ENCODE assay signal across 8 mouse cellular contexts in genomic region chr9:56924651-56925027, GRCm38 (mm10). TPM values are rescaled to one million over a fixed set of nuclear protein-coding genes. Genes with fewer than 3 reads are reported as not detected.
DNase-seq lines count a peak whose midpoint lies in the region; ATAC-seq and TF ChIP-seq lines count a peak whose summit lies in the region.

No protein-coding gene starts in this region.

- H3K27ac ChIP-seq in forebrain, embryonic 12.5 days = no peak overlapping the region

- WGBS in forebrain, embryonic 12.5 days = 49% methylated on average over 7 of the region's 7 CpGs
- WGBS in lung, adult 2 months = 5% methylated on average over 7 of the region's 7 CpGs

- TF ChIP-seq POLR2A in lung, adult 2 months (IDR thresholded peaks at IDR 0.05; ENCODE audit: borderline replicate concordance, extremely low read depth, low read depth, low read length) = peak; percentile 52; the same call in 1 of the 2 replicates

- H3K4me2 ChIP-seq in forebrain, embryonic 12.5 days = peak overlapping the region; percentile 43

- 0 out of 2 replicates have a peak overlapping the region, but pooled peaks have one; percentile 26 for H3K9ac ChIP-seq in forebrain, embryonic 12.5 days

- ATAC-seq in forebrain, embryonic 12.5 days (ENCODE audit: low FRiP score) = no peak
- ATAC-seq in erythroblast, adult 5-6 weeks (replicated peaks; ENCODE audit: low FRiP score, poor library complexity, severe bottlenecking) = no peak

- H3K4me1 ChIP-seq in forebrain, embryonic 12.5 days = peaks cover 51% of the 10 kb centered on the region
- H3K4me1 ChIP-seq in lung, adult 2 months (ENCODE audit: control insufficient read depth, insufficient read depth, low read length) = peaks cover 37% of the 10 kb centered on the region

- peak overlapping the region; percentile 17 for H3K4me3 ChIP-seq in forebrain, embryonic 12.5 days (replicated peaks)
- H3K4me3 ChIP-seq in lung, adult 2 months (replicated peaks; ENCODE audit: extremely low read depth, low read depth, low read length) = peak overlapping the region; percentile 51

- peaks cover 13% of the 10 kb centered on the region for H3K36me3 ChIP-seq in forebrain, embryonic 12.5 days (replicated peaks)

- peak; percentile 19 to 28 for DNase-seq in cerebellum, adult 18-20 months
- no peak for DNase-seq in cerebellum, adult 8-10 months
- peak; percentile 87 to 93 for DNase-seq in heart, postnatal 14 days
- peak; percentile 86 to 90 for DNase-seq in kidney, postnatal 4 days
- peak; percentile 72 for DNase-seq in lung, adult 2 months
- DNase-seq in ovary, postnatal 10 days (ENCODE audit: low spot score) = peak; percentile 67

- intact Hi-C loops in heart, postnatal 14 days (cut with DNase I) = loop anchor here (5.0 kb wide), 1 partner anchor 148 kb away; the partner anchor contains the start of gene Sin3a

- H3K9me3 ChIP-seq in forebrain, embryonic 12.5 days = 0 out of 2 replicates have a peak, but pooled peaks cover 6% of the 10 kb centered on the region

- H3K27me3 ChIP-seq in forebrain, embryonic 12.5 days = peaks cover 3% of the 10 kb centered on the region; the same call in 1 of the 2 replicates

- TF ChIP-seq CTCF in lung, adult 2 months (IDR thresholded peaks at IDR 0.05; ENCODE audit: insufficient read depth, low read length) = no peak

RNA-seq across cellular contexts. Expression of gene Snx33, which starts 3.5 kb away (rescaled TPM):
- 6.0 and 6.2 TPM in 2 replicates for polyA plus RNA-seq in forebrain, embryonic 12.5 days (2016; fragmentation: Nextera tagmentation; extraction: Ambion mirVana)
- 10 to 100 TPM in 1 of 2 experiments, 1 to 10 TPM in 1; 9.9 to 11.7 TPM for total RNA-seq in heart, postnatal 14 days (2021)
- 22.4 and 23.6 TPM in 2 replicates for polyA plus RNA-seq in lung, adult 2 months (2012; rRNA removed)
- total RNA-seq in erythroblast, adult 5-6 weeks (2015; ENCODE audit: low replicate concordance) = 0.38 and 1.3 TPM in 2 replicates
- total RNA-seq in erythroblast, adult 5-6 weeks (2017; ENCODE audit: low replicate concordance) = 0.17 and 0.56 TPM in 2 replicates

RNA-seq across cellular contexts. Expression of gene Imp3, which starts 12.6 kb away (rescaled TPM):
- 69.6 and 71.4 TPM in 2 replicates for polyA plus RNA-seq in forebrain, embryonic 12.5 days (2016; fragmentation: Nextera tagmentation; extraction: Ambion mirVana)
- total RNA-seq in heart, postnatal 14 days (2021) = 10 to 100 TPM; 45.6 to 46.6 TPM
- 195 and 264 TPM in 2 replicates for polyA plus RNA-seq in lung, adult 2 months (2012; rRNA removed)
- 18.4 and 45.7 TPM in 2 replicates for total RNA-seq in erythroblast, adult 5-6 weeks (2015; ENCODE audit: low replicate concordance)
- 15.3 and 20.1 TPM in 2 replicates for total RNA-seq in erythroblast, adult 5-6 weeks (2017; ENCODE audit: low replicate concordance)

RNA-seq across cellular contexts. Expression of gene Snupn, which starts 26.0 kb away (rescaled TPM):
- 25.7 and 27.6 TPM in 2 replicates for polyA plus RNA-seq in forebrain, embryonic 12.5 days (2016; fragmentation: Nextera tagmentation; extraction: Ambion mirVana)
- total RNA-seq in heart, postnatal 14 days (2021) = 1 to 10 TPM; 8.9 to 9.9 TPM
- 3.8 and 5.0 TPM in 2 replicates for polyA plus RNA-seq in lung, adult 2 months (2012; rRNA removed)
- total RNA-seq in erythroblast, adult 5-6 weeks (2015; ENCODE audit: low replicate concordance) = 4.0 and 7.3 TPM in 2 replicates
- 1.6 and 2.1 TPM in 2 replicates for total RNA-seq in erythroblast, adult 5-6 weeks (2017; ENCODE audit: low replicate concordance)

RNA-seq across cellular contexts. Expression of gene Cspg4, which starts 59.8 kb away (rescaled TPM):
- polyA plus RNA-seq in forebrain, embryonic 12.5 days (2016; fragmentation: Nextera tagmentation; extraction: Ambion mirVana) = 3.0 and 3.8 TPM in 2 replicates
- 10 to 100 TPM; 26.1 to 28.4 TPM for total RNA-seq in heart, postnatal 14 days (2021)
- 19.5 and 21.2 TPM in 2 replicates for polyA plus RNA-seq in lung, adult 2 months (2012; rRNA removed)
- total RNA-seq in erythroblast, adult 5-6 weeks (2015; ENCODE audit: low replicate concordance) = not detected in 2 replicates
- total RNA-seq in erythroblast, adult 5-6 weeks (2017; ENCODE audit: low replicate concordance) = 0.28 TPM in 1 of 2 replicates, not detected in the other

Comparison
In these comparisons a context has a peak if more than half of its experiments do, and no peak if none do; other contexts are left out.
1. RNA of gene Snx33, which starts 3.5 kb away (total RNA-seq): 9.9 to 11.7 TPM in heart, postnatal 14 days; 0.17 to 1.3 TPM in erythroblast, adult 5-6 weeks; every median in the first group is over 4 times any median in the second.